Mouse (Mus musculus) heart, postnatal 0 days (tissue): ENCODE data around the gene Pyroxd2. TPM values are rescaled to one million over a fixed set of nuclear protein-coding genes. Genes with fewer than 3 reads are reported as not detected.

Source experiments
- ATAC-seq: fragments of 200-750 bp; cut with Nextera tagmentation; 2 replicates; pipeline ENCODE4 v1.8.0; 2017; ENCODE audit warnings: low read depth, moderate number of reproducible peaks, moderate library complexity; ENCODE audit not compliant: insufficient read depth
- DNase-seq: peaks from one replicate; pipeline ENCODE4 v3.0.0-alpha.2; 2016; ENCODE audit warnings: low spot score
- H3K27ac ChIP-seq: fragments of 300-500 bp; sonication (generic); 2 replicates; pipeline ENCODE4 v1.5.1; 2014; ENCODE audit warnings: low read depth, mild to moderate bottlenecking
- H3K27me3 ChIP-seq: fragments of 300-500 bp; sonication (generic); 2 replicates; pipeline ENCODE4 v1.6.1; 2014; ENCODE audit warnings: low read length, mixed read lengths; ENCODE audit not compliant: control insufficient read depth, insufficient read depth
- H3K36me3 ChIP-seq: fragments of 300-500 bp; sonication (generic); replicated peaks from 2 replicates; pipeline ENCODE4 v1.6.1; 2014; ENCODE audit warnings: low read length, mixed read lengths; ENCODE audit not compliant: control insufficient read depth, insufficient read depth
- H3K4me1 ChIP-seq: fragments of 300-500 bp; sonication (generic); 2 replicates; pipeline ENCODE4 v1.6.1; 2014; ENCODE audit warnings: antibody characterized with exemption; ENCODE audit not compliant: control insufficient read depth, insufficient read depth
- H3K4me2 ChIP-seq: fragments of 300-500 bp; sonication (generic); 2 replicates; pipeline ENCODE4 v1.6.1; 2014; ENCODE audit warnings: low read depth, mild to moderate bottlenecking, low read length, moderate library complexity
- H3K4me3 ChIP-seq: fragments of 300-500 bp; sonication (generic); 2 replicates; pipeline ENCODE4 v1.5.1; 2014; ENCODE audit warnings: low read depth, low read length
- H3K9ac ChIP-seq: fragments of 300-500 bp; sonication (generic); replicated peaks from 2 replicates; pipeline ENCODE4 v1.6.1; 2014; ENCODE audit warnings: low read depth, low read length, mixed read lengths
- H3K9me3 ChIP-seq: fragments of 300-500 bp; sonication (generic); replicated peaks from 2 replicates; pipeline ENCODE4 v1.6.1; 2016; ENCODE audit warnings: low read length; ENCODE audit not compliant: control insufficient read depth
- CTCF ChIP-seq: IDR thresholded peaks from 2 replicates; pipeline ENCODE4 v1.5.1; 2016; ENCODE audit warnings: antibody characterized with exemption, control low read depth, low read depth
- EP300 ChIP-seq: IDR thresholded peaks from 2 replicates; pipeline ENCODE4 v1.6.1; 2016; ENCODE audit warnings: antibody characterized with exemption, low read depth
- WGBS: fragments of 180-500 bp; shearing (Covaris S2); extraction: QIAGEN DNeasy Blood & Tissue Kit; methylation state at CpG from one replicate; pipeline ENCODE4 v1.1.7; 2014; 5-methylcytosine and 5-hydroxymethylcytosine counted together
- polyA plus RNA-seq: library from polyadenylated mRNA; unstranded; fragments of >200 nt; fragmentation: Nextera tagmentation; extraction: Ambion mirVana; gene quantifications from 2 replicates; pipeline ENCODE4 v1.2.1, GENCODE M21; 2015
- total RNA-seq: library from RNA; depleted of rRNA; stranded (reverse); fragments of >200 nt; gene quantifications from 2 replicates; pipeline ENCODE4 v1.2.3, GENCODE M21; 2014; ENCODE audit warnings: low replicate concordance

Pyroxd2 gene
- total and polyA plus RNA-seq, 2 experiments from 2014 or later, result 1.1 to 3.5 TPM

GRCm38 (mm10) chr19:42740163-42740899, 12.2 kb downstream of the Pyroxd2 start:
- Histone ChIP-seq H3K4me2 (no peak overlapping the region), H3K27me3 (0 out of 2 replicates have a peak, but pooled peaks cover 6% of the 10 kb centered on the region), H3K9ac (no peak overlapping the region), H3K27ac (no peak overlapping the region), H3K9me3 (no peaks in the 10 kb centered on the region), H3K4me3 (no peak overlapping the region), H3K36me3 (no peaks in the 10 kb centered on the region), H3K4me1 (0 out of 2 replicates have a peak, but pooled peaks cover 4% of the 10 kb centered on the region)
- WGBS, result 82% methylated on average over 8 of the region's 8 CpGs
- ATAC-seq, result no peak
- DNase-seq, result no peak
- TF ChIP-seq EP300 (no peak), CTCF (no peak)

DNA sequence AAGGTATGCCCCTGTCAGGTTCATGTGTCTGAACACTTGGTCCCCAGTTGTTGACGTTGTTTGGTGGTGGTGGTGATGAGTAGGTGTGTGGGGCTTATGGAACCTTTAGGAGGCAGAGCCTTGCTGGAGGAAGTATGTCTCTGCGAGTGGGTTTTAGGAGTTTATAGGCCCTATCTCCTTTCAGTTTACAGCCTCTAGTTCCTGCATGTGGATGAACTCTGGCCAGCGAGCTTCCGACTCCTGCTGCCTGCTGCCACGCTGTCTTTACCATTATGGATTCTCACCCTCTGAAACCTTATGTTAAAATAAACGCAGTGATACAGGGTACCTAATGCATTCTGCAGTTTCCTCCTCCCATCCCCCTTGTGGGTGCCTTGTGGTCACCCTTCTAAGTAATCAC, 12.8 kb downstream of the Pyroxd2 start:
- Histone ChIP-seq H3K36me3 (no peaks in the 10 kb centered on the region), H3K9me3 (no peaks in the 10 kb centered on the region), H3K4me1 (0 out of 2 replicates have a peak, but pooled peaks cover 4% of the 10 kb centered on the region), H3K4me3 (no peak overlapping the region), H3K9ac (no peak overlapping the region), H3K4me2 (no peak overlapping the region), H3K27me3 (0 out of 2 replicates have a peak, but pooled peaks cover 6% of the 10 kb centered on the region), H3K27ac (no peak overlapping the region)
- DNase-seq (no peak), ATAC-seq (no peak)
- 81% methylated on average over 6 of the region's 6 CpGs for WGBS
- TF ChIP-seq EP300 (no peak), CTCF (no peak)

DNA sequence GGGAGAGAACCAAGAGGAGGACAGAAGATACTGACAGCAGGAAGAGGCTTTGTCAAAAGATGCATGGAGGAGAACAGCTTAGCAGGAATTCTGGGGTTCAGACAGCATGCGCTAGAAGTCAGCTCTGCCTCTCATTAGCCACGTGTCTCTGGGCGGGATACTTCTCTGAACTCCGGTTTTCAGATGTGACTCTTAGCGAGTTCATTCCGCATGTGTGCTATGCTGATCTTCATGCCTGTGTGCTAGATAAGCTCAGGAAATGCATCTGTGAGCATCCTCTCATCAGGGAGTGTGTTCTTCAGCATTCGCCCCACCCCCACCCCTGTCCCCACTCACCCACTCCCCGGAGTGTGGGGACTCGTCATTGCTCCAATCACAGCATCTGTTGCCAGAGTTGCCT, 14.8 kb downstream of the Pyroxd2 start:
- Histone ChIP-seq H3K4me2 (no peak overlapping the region), H3K9me3 (no peaks in the 10 kb centered on the region), H3K4me3 (no peak overlapping the region), H3K4me1 (0 out of 2 replicates have a peak, but pooled peaks cover 4% of the 10 kb centered on the region), H3K9ac (no peak overlapping the region), H3K27me3 (0 out of 2 replicates have a peak, but pooled peaks cover 6% of the 10 kb centered on the region), H3K27ac (no peak overlapping the region), H3K36me3 (no peaks in the 10 kb centered on the region)
- no peak for DNase-seq
- WGBS, result 68% methylated on average over 9 of the region's 9 CpGs
- ATAC-seq, result no peak
- TF ChIP-seq EP300 (no peak), CTCF (no peak)

- Histone ChIP-seq H3K4me2 (no peak overlapping the region), H3K36me3 (no peaks in the 10 kb centered on the region), H3K9ac (no peak overlapping the region), H3K27ac (no peak overlapping the region), H3K4me3 (no peak overlapping the region), H3K27me3 (no peaks in the 10 kb centered on the region), H3K4me1 (no peaks in the 10 kb centered on the region), H3K9me3 (no peaks in the 10 kb centered on the region)
- DNase-seq (no peak), ATAC-seq (no peak)
- 59% methylated on average over 5 of the region's 5 CpGs for WGBS
- TF ChIP-seq CTCF (no peak), EP300 (no peak)
These were observed 17.6 kb downstream of the Pyroxd2 start for GRCm38 (mm10) chr19:42734982-42735381.

- Histone ChIP-seq H3K4me2 (no peak overlapping the region), H3K4me3 (no peak overlapping the region), H3K9ac (no peak overlapping the region), H3K27me3 (no peaks in the 10 kb centered on the region), H3K9me3 (no peaks in the 10 kb centered on the region), H3K27ac (no peak overlapping the region), H3K4me1 (no peaks in the 10 kb centered on the region), H3K36me3 (no peaks in the 10 kb centered on the region)
- TF ChIP-seq EP300, result no peak
- no peak for TF ChIP-seq CTCF
- no peak for DNase-seq
- no peak for ATAC-seq
- WGBS, result 78% methylated on average over 4 of the region's 4 CpGs
These were observed 25.2 kb downstream of the Pyroxd2 start for GRCm38 (mm10) chr19:42727424-42727823.
